Mouse (Mus musculus) ES-Bruce4 (cell line): Measurements from ENCODE around the gene Adcy6.

ENCODE experiments used
- CTCF ChIP-seq: IDR thresholded peaks from one replicate; pipeline ENCODE4 v1.8.1; 2011; ENCODE audit warnings: low read depth, low read length
- EP300 ChIP-seq: IDR thresholded peaks from 2 replicates; pipeline ENCODE4 v1.6.1; 2011; ENCODE audit warnings: low read depth, low read length; ENCODE audit not compliant: insufficient read depth
- POLR2A ChIP-seq: IDR thresholded peaks from one replicate; pipeline ENCODE4 v1.8.1; 2011; ENCODE audit warnings: low read length; ENCODE audit not compliant: insufficient read depth

GRCm38 (mm10) chr15:98623361-98623821, 13.5 kb upstream of the Adcy6 start:
- no peak for TF ChIP-seq CTCF
- no peak for TF ChIP-seq EP300
- TF ChIP-seq POLR2A = no peak
